Mouse (Mus musculus): ENCODE data around the gene Taf1b. TPM values are rescaled to one million over a fixed set of nuclear protein-coding genes. Genes with fewer than 3 reads are reported as not detected.

Gene Taf1b
- total and polyA plus RNA-seq, 3 experiments: 26.4 to 28.1 TPM; not detected in 1

GRCm38 (mm10) chr12:24571523-24572392 is 73.6 kb downstream of the Taf1b start, which contains the start of gene Grhl1 (continued):
- TF ChIP-seq POLR2AphosphoS5 (IDR thresholded peaks at IDR 0.05; ENCODE audit: borderline replicate concordance, low read depth, low read length): no peak
- no peak for TF ChIP-seq ZKSCAN1 (IDR thresholded peaks at IDR 0.05; ENCODE audit: low read depth, low read length)
- no peak for TF ChIP-seq MEF2A (IDR thresholded peaks at IDR 0.05; ENCODE audit: extremely low read depth, insufficient replicate concordance, low read depth, low read length, poor library complexity, severe bottlenecking)
- no peak for TF ChIP-seq SMC3 (IDR thresholded peaks at IDR 0.05; ENCODE audit: low read depth, low read length)

- H3K36me3 ChIP-seq (ENCODE audit: control insufficient read depth in 1 of 2, insufficient read depth in 2 of 2, low read length in 2 of 2): peaks cover 0 to 11% of the 10 kb centered on the region in 2 experiments; a peak in 2 of 4 replicates
- no peaks in the 10 kb centered on the region for H3K27me3 ChIP-seq (ENCODE audit: control insufficient read depth in 1 of 2, insufficient read depth in 2 of 2, low read length in 2 of 2)
- DNase-seq (ENCODE audit: low read depth, low spot score): peak; percentile 41
- no peak overlapping the region for H3K27ac ChIP-seq (ENCODE audit: control insufficient read depth, low read depth, low read length)
- H3K4me3 ChIP-seq (ENCODE audit: control insufficient read depth in 1 of 2, insufficient read depth in 1 of 2, low read depth in 2 of 2, low read length in 2 of 2): peak overlapping the region; percentile 77 to 84
- TF ChIP-seq RCOR1 (IDR thresholded peaks at IDR 0.05; ENCODE audit: low read depth, low read length) (peak; percentile 61), TBP (IDR thresholded peaks at IDR 0.05; ENCODE audit: low read depth, low read length) (no peak), GATA1 (IDR thresholded peaks at IDR 0.05; ENCODE audit: low read depth, low read length) (no peak), MXI1 (IDR thresholded peaks at IDR 0.05; ENCODE audit: low read depth, low read length) (0 out of 2 replicates have a peak, but pooled peaks have one; percentile 13)
- no peaks in the 10 kb centered on the region for H3K9me3 ChIP-seq (replicated peaks; ENCODE audit: insufficient read depth, low read length)
- H3K4me1 ChIP-seq (ENCODE audit: control insufficient read depth in 1 of 2, insufficient read depth in 2 of 2, low read length in 2 of 2): peaks cover 0 to 10% of the 10 kb centered on the region in 2 experiments; a peak in 3 of 4 replicates
- H3K9ac ChIP-seq (ENCODE audit: control insufficient read depth, low read depth, low read length, poor library complexity, severe bottlenecking): peak overlapping the region; percentile 91
- H3K79me2 ChIP-seq (ENCODE audit: control insufficient read depth, insufficient read depth, low read length, poor library complexity): no peaks in the 10 kb centered on the region; the same call in 1 of the 2 replicates
Observed at GRCm38 (mm10) chr12:24572421-24573274, 74.5 kb downstream of the Taf1b start.

- Histone ChIP-seq H3K27me3 (ENCODE audit: control insufficient read depth in 1 of 2, insufficient read depth in 2 of 2, low read length in 2 of 2) (no peaks in the 10 kb centered on the region), H3K36me3 (ENCODE audit: control insufficient read depth in 1 of 2, insufficient read depth in 2 of 2, low read length in 2 of 2) (peaks cover 0 to 11% of the 10 kb centered on the region in 2 experiments; a peak in 2 of 4 replicates), H3K27ac (ENCODE audit: control insufficient read depth, low read depth, low read length) (no peak overlapping the region), H3K4me3 (ENCODE audit: control insufficient read depth in 1 of 2, insufficient read depth in 1 of 2, low read depth in 2 of 2, low read length in 2 of 2) (no peak overlapping the region), H3K79me2 (ENCODE audit: control insufficient read depth, insufficient read depth, low read length, poor library complexity) (no peaks in the 10 kb centered on the region; the same call in 1 of the 2 replicates), H3K9ac (ENCODE audit: control insufficient read depth, low read depth, low read length, poor library complexity, severe bottlenecking) (no peak overlapping the region), H3K9me3 (replicated peaks; ENCODE audit: insufficient read depth, low read length) (no peaks in the 10 kb centered on the region), H3K4me1 (ENCODE audit: control insufficient read depth in 1 of 2, insufficient read depth in 2 of 2, low read length in 2 of 2) (peaks cover 0 to 10% of the 10 kb centered on the region in 2 experiments; a peak in 3 of 4 replicates)
- peak; percentile 26 for DNase-seq (ENCODE audit: low read depth, low spot score)
- TF ChIP-seq MAZ (IDR thresholded peaks at IDR 0.05; ENCODE audit: low read depth, low read length): no peak
- TF ChIP-seq POLR2AphosphoS5 (IDR thresholded peaks at IDR 0.05; ENCODE audit: borderline replicate concordance, low read depth, low read length): no peak
- no peak for TF ChIP-seq UBTF (IDR thresholded peaks at IDR 0.05; ENCODE audit: borderline replicate concordance, insufficient read depth, low read depth, low read length)
- TF ChIP-seq RCOR1 (IDR thresholded peaks at IDR 0.05; ENCODE audit: low read depth, low read length): no peak
- TF ChIP-seq CHD1 (IDR thresholded peaks at IDR 0.05; ENCODE audit: low read depth, low read length): no peak
- no peak for TF ChIP-seq POLR2A (IDR thresholded peaks at IDR 0.05; ENCODE audit: control insufficient read depth in 1 of 2, insufficient read depth in 1 of 2, low read depth in 1 of 2, low read length in 2 of 2, poor library complexity in 1 of 2)
- TF ChIP-seq TBP (IDR thresholded peaks at IDR 0.05; ENCODE audit: low read depth, low read length): no peak
- TF ChIP-seq MXI1 (IDR thresholded peaks at IDR 0.05; ENCODE audit: low read depth, low read length): no peak
- TF ChIP-seq POLR2AphosphoS2 (IDR thresholded peaks at IDR 0.05; ENCODE audit: low read length): no peak
- no peak for TF ChIP-seq GABPA (IDR thresholded peaks at IDR 0.05; ENCODE audit: low read depth, low read length)
- no peak for TF ChIP-seq EP300 (IDR thresholded peaks at IDR 0.05; ENCODE audit: low read depth in 1 of 2, low read length in 2 of 2)
- TF ChIP-seq MAFK (IDR thresholded peaks at IDR 0.05; ENCODE audit: borderline replicate concordance, low read depth, low read length): no peak
- no peak for TF ChIP-seq KAT2A (conservative IDR thresholded peaks at IDR 0.05; ENCODE audit: low read depth, low read length)
- no peak for TF ChIP-seq ZMIZ1 (IDR thresholded peaks at IDR 0.05; ENCODE audit: low read depth, low read length)
- no peak for TF ChIP-seq RAD21 (IDR thresholded peaks at IDR 0.05; ENCODE audit: low read depth, low read length)
Observed at GRCm38 (mm10) chr12:24573275-24573580, 75.1 kb downstream of the Taf1b start.
